Mouse (Mus musculus): ENCODE measurements around the gene Pecam1. TPM values are rescaled to one million over a fixed set of nuclear protein-coding genes. Genes with fewer than 3 reads are reported as not detected.
"Not testable (repeated sequence)": the region's sequence is repeated elsewhere in the genome, so short reads cannot be mapped to it uniquely, and the experiment has no call there.

Gene Pecam1
- polyA plus RNA-seq, 1 experiment from 2014 or later, result 44.3 TPM

DNA sequence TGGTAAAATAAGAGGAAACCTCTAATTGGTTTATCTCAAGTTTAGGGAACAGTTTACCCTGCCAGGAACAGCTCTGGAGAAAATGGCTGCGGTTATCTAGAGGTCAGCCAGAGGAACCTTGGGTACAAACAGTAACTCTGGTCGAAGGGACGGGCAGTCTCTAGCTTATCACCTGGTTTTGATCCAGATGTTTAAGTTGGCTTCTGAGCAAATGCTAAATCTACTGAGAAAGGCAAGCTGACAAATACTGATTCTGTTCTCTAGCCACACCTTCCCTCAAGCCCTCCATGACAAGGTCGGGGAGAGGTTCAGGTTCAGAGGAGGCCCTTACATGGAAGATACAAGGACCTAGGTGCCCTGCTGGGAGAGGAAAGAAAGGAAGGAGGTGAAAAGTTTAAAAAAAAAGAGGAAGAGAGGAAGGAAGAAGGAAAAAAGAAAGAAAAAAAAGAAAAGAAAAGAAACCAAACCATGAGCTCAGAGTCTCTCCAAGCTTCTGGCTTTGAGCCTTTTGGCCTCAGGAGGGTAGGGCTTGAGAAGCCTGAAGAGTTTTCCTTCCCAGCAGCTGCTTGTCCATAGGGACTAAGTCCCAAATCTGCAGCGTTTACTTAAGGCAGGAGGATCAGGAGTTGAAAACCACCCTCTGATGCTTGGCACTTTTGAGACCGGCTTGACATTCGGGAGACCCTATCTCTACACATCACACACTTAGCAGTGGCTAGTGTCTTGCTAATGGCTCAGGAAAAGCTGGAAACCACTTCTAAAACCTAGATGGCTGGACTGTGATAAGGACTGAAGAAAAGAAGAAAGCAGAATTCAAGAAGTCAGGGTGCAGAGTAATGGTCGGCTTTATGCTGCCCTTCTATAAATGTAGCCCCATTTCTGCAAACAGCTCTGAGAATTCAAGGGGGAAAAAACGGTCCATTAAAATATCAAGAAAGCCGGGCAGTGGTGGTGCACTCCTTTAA lies 21.7 kb downstream of the Pecam1 start:
- 68% methylated on average over 10 of the region's 10 CpGs for WGBS

DNA sequence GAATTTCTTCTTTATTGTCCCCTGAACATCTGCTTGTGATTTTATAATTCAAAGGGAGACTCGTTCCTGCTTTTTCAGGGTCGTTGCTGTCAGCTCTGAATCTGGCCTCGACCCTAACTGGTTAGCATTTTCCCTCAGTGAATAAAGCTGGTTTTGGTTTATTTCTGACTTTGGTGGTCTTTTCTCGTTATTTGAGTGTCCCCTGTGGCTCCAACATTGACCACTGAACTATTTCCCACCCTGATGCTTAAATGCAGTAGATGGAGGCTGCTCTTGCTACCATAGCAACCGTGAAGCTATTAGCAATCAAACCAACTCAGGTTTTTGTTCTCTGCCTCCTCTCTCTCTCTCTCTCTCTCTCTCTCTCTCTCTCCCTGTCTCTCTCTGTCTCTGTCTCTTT lies 22.5 kb downstream of the Pecam1 start:
- no peak overlapping the region for H3K9ac ChIP-seq (ENCODE audit: low read length)
- WGBS, result 67% methylated on average over 5 of the region's 5 CpGs
- no peaks in the 10 kb centered on the region for H3K36me3 ChIP-seq (ENCODE audit: control insufficient read depth, insufficient read depth, low read length)
- H3K4me1 ChIP-seq (replicated peaks; ENCODE audit: control insufficient read depth, insufficient read depth, low read length), result peaks cover 9% of the 10 kb centered on the region; the same call in 1 of the 2 replicates
- H3K9me3 ChIP-seq (ENCODE audit: control insufficient read depth, low read length), result no peaks in the 10 kb centered on the region
- H3K4me2 ChIP-seq (ENCODE audit: low read length), result no peak overlapping the region
- ATAC-seq (replicated peaks; ENCODE audit: low FRiP score, low TSS enrichment, low read depth) (no peak), DNase-seq (ENCODE audit: low spot score) (no peak)
- H3K27me3 ChIP-seq (replicated peaks; ENCODE audit: control insufficient read depth, insufficient read depth, low read length), result no peaks in the 10 kb centered on the region
- H3K27ac ChIP-seq (ENCODE audit: low read depth), result no peak overlapping the region
- no peak overlapping the region for H3K4me3 ChIP-seq (ENCODE audit: low read depth, low read length)

More for the DNA sequence above, 21.7 kb downstream of the Pecam1 start:
- no peak for DNase-seq (ENCODE audit: low spot score)
- no peak overlapping the region for H3K9ac ChIP-seq (ENCODE audit: low read length)
- H3K36me3 ChIP-seq (ENCODE audit: control insufficient read depth, insufficient read depth, low read length), result no peaks in the 10 kb centered on the region
- no peak overlapping the region for H3K27ac ChIP-seq (ENCODE audit: low read depth)
- H3K4me2 ChIP-seq (ENCODE audit: low read length), result no peak overlapping the region
- no peaks in the 10 kb centered on the region for H3K27me3 ChIP-seq (replicated peaks; ENCODE audit: control insufficient read depth, insufficient read depth, low read length)
- no peak for ATAC-seq (replicated peaks; ENCODE audit: low FRiP score, low TSS enrichment, low read depth)
- peaks cover 6% of the 10 kb centered on the region; the same call in 1 of the 2 replicates for H3K4me1 ChIP-seq (replicated peaks; ENCODE audit: control insufficient read depth, insufficient read depth, low read length)
- H3K9me3 ChIP-seq (ENCODE audit: control insufficient read depth, low read length), result no peaks in the 10 kb centered on the region
- no peak overlapping the region for H3K4me3 ChIP-seq (ENCODE audit: low read depth, low read length)

DNA sequence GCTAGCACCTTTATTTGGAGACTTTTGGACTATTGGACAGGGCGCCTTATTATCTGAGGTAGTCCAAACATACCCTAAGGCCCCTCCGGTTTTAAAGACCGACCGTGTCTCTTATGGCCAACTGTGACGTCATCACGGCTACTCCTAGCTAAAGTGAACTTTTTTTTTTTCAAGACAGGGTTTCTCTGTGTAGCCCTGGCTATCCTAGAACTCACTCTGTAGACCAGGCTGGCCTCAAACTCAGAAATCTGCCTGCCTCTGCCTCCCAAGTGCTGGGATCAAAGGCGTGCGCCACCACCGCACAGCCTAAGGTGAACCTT lies 25.6 kb downstream of the Pecam1 start:
- not testable (repeated sequence) for H3K4me1 ChIP-seq (replicated peaks; ENCODE audit: control insufficient read depth, insufficient read depth, low read length); H3K36me3 ChIP-seq (ENCODE audit: control insufficient read depth, insufficient read depth, low read length); H3K27ac ChIP-seq (ENCODE audit: low read depth); H3K4me3 ChIP-seq (ENCODE audit: low read depth, low read length); H3K9ac ChIP-seq (ENCODE audit: low read length); H3K27me3 ChIP-seq (replicated peaks; ENCODE audit: control insufficient read depth, insufficient read depth, low read length); H3K4me2 ChIP-seq (ENCODE audit: low read length); ATAC-seq (replicated peaks; ENCODE audit: low FRiP score, low TSS enrichment, low read depth); DNase-seq (ENCODE audit: low spot score); H3K9me3 ChIP-seq (ENCODE audit: control insufficient read depth, low read length)
- 93% methylated on average over 9 of the region's 9 CpGs for WGBS

- no peaks in the 10 kb centered on the region for H3K27me3 ChIP-seq (replicated peaks; ENCODE audit: control insufficient read depth, insufficient read depth, low read length)
- H3K4me2 ChIP-seq (ENCODE audit: low read length), result no peak overlapping the region
- no peak overlapping the region for H3K27ac ChIP-seq (ENCODE audit: low read depth)
- no peaks in the 10 kb centered on the region for H3K9me3 ChIP-seq (ENCODE audit: control insufficient read depth, low read length)
- no peak overlapping the region for H3K4me3 ChIP-seq (ENCODE audit: low read depth, low read length)
- ATAC-seq (replicated peaks; ENCODE audit: low FRiP score, low TSS enrichment, low read depth), result no peak
- no peak for DNase-seq (ENCODE audit: low spot score)
- 90% methylated on average over 10 of the region's 10 CpGs for WGBS
- no peaks in the 10 kb centered on the region for H3K36me3 ChIP-seq (ENCODE audit: control insufficient read depth, insufficient read depth, low read length)
- H3K4me1 ChIP-seq (replicated peaks; ENCODE audit: control insufficient read depth, insufficient read depth, low read length), result 0 out of 2 replicates have a peak, but pooled peaks cover 6% of the 10 kb centered on the region
- no peak overlapping the region for H3K9ac ChIP-seq (ENCODE audit: low read length)
These were observed 26.1 kb downstream of the Pecam1 start for GRCm38 (mm10) chr11:106724176-106724915.

- Histone ChIP-seq H3K9me3 (ENCODE audit: control insufficient read depth, low read length) (no peaks in the 10 kb centered on the region), H3K4me2 (ENCODE audit: low read length) (no peak overlapping the region), H3K27ac (ENCODE audit: low read depth) (no peak overlapping the region), H3K4me1 (replicated peaks; ENCODE audit: control insufficient read depth, insufficient read depth, low read length) (0 out of 2 replicates have a peak, but pooled peaks cover 6% of the 10 kb centered on the region), H3K4me3 (ENCODE audit: low read depth, low read length) (no peak overlapping the region), H3K9ac (ENCODE audit: low read length) (no peak overlapping the region), H3K27me3 (replicated peaks; ENCODE audit: control insufficient read depth, insufficient read depth, low read length) (no peaks in the 10 kb centered on the region), H3K36me3 (ENCODE audit: control insufficient read depth, insufficient read depth, low read length) (no peaks in the 10 kb centered on the region)
- no peak for ATAC-seq (replicated peaks; ENCODE audit: low FRiP score, low TSS enrichment, low read depth)
- no peak for DNase-seq (ENCODE audit: low spot score)
- 67% methylated on average over 15 of the region's 15 CpGs for WGBS
These were observed 26.8 kb downstream of the Pecam1 start for GRCm38 (mm10) chr11:106723611-106724125.

- no peaks in the 10 kb centered on the region for H3K9me3 ChIP-seq (ENCODE audit: control insufficient read depth, low read length)
- H3K9ac ChIP-seq (ENCODE audit: low read length), result no peak overlapping the region
- H3K4me2 ChIP-seq (ENCODE audit: low read length), result no peak overlapping the region
- H3K36me3 ChIP-seq (ENCODE audit: control insufficient read depth, insufficient read depth, low read length), result no peaks in the 10 kb centered on the region
- no peak overlapping the region for H3K4me3 ChIP-seq (ENCODE audit: low read depth, low read length)
- WGBS, result 14% methylated on average over 7 of the region's 7 CpGs
- no peak for DNase-seq (ENCODE audit: low spot score)
- H3K27ac ChIP-seq (ENCODE audit: low read depth), result no peak overlapping the region
- H3K4me1 ChIP-seq (replicated peaks; ENCODE audit: control insufficient read depth, insufficient read depth, low read length), result 0 out of 2 replicates have a peak, but pooled peaks cover 6% of the 10 kb centered on the region
- no peaks in the 10 kb centered on the region for H3K27me3 ChIP-seq (replicated peaks; ENCODE audit: control insufficient read depth, insufficient read depth, low read length)
- peak; percentile 48; the same call in 1 of the 2 replicates for ATAC-seq (replicated peaks; ENCODE audit: low FRiP score, low TSS enrichment, low read depth)
These were observed 27.5 kb downstream of the Pecam1 start for GRCm38 (mm10) chr11:106722831-106723361.

- ATAC-seq (replicated peaks; ENCODE audit: low FRiP score, low TSS enrichment, low read depth) (no peak), DNase-seq (ENCODE audit: low spot score) (no peak)
- WGBS, result 84% methylated on average over 8 of the region's 8 CpGs
- H3K36me3 ChIP-seq (ENCODE audit: control insufficient read depth, insufficient read depth, low read length), result no peaks in the 10 kb centered on the region
- no peak overlapping the region for H3K27ac ChIP-seq (ENCODE audit: low read depth)
- H3K4me1 ChIP-seq (replicated peaks; ENCODE audit: control insufficient read depth, insufficient read depth, low read length), result 0 out of 2 replicates have a peak, but pooled peaks cover 6% of the 10 kb centered on the region
- H3K27me3 ChIP-seq (replicated peaks; ENCODE audit: control insufficient read depth, insufficient read depth, low read length), result no peaks in the 10 kb centered on the region
- H3K9ac ChIP-seq (ENCODE audit: low read length), result no peak overlapping the region
- no peaks in the 10 kb centered on the region for H3K9me3 ChIP-seq (ENCODE audit: control insufficient read depth, low read length)
- H3K4me3 ChIP-seq (ENCODE audit: low read depth, low read length), result no peak overlapping the region
- no peak overlapping the region for H3K4me2 ChIP-seq (ENCODE audit: low read length)
These were observed 30.0 kb downstream of the Pecam1 start for GRCm38 (mm10) chr11:106720379-106720778.

DNA sequence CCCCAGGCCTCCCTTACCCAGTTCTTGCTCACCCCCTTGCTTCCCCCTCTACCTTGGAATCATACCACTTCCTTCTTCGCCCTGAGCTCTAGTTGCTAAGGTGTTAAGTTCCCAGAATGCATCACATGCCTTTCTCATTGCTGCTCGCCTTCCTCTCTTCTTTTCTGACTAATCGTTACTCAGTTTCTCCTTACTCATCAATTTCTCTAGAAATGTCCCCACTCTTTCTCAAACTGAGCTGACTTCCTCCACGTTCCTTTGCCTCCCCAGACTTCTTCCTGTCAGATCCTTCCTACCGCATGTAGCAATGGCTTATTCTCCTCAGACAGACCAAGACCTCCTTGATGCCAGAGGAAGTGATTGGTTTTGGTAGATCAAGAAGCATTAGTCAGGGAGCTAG lies 33.9 kb downstream of the Pecam1 start:
- Histone ChIP-seq H3K4me2 (ENCODE audit: low read length) (no peak overlapping the region), H3K4me3 (ENCODE audit: low read depth, low read length) (no peak overlapping the region), H3K4me1 (replicated peaks; ENCODE audit: control insufficient read depth, insufficient read depth, low read length) (peaks cover 6% of the 10 kb centered on the region; the same call in 1 of the 2 replicates), H3K27ac (ENCODE audit: low read depth) (no peak overlapping the region), H3K9ac (ENCODE audit: low read length) (no peak overlapping the region), H3K9me3 (ENCODE audit: control insufficient read depth, low read length) (no peaks in the 10 kb centered on the region), H3K27me3 (replicated peaks; ENCODE audit: control insufficient read depth, insufficient read depth, low read length) (no peaks in the 10 kb centered on the region), H3K36me3 (ENCODE audit: control insufficient read depth, insufficient read depth, low read length) (no peaks in the 10 kb centered on the region)
- ATAC-seq (replicated peaks; ENCODE audit: low FRiP score, low TSS enrichment, low read depth) (no peak), DNase-seq (ENCODE audit: low spot score) (no peak)
- WGBS, result 70% methylated on average over 5 of the region's 5 CpGs

Data from intestine, embryonic 14.5 days (tissue).